Mouse (Mus musculus) G1E (cell line): ENCODE results near the gene Plin5.

Experiments
- CTCF ChIP-seq: IDR thresholded peaks from 2 replicates; pipeline ENCODE4 v1.5.1; 2012; ENCODE audit warnings: low read depth, low read length, inconsistent platforms, mixed read lengths
- GATA1 ChIP-seq: IDR thresholded peaks from 2 replicates; pipeline ENCODE4 v1.6.1; 2012; ENCODE audit warnings: borderline replicate concordance, low read length, inconsistent platforms, mixed read lengths
- GATA2 ChIP-seq: IDR thresholded peaks from 2 replicates; pipeline ENCODE4 v1.6.1; 2012; ENCODE audit warnings: low read depth, low read length, inconsistent platforms, borderline replicate concordance
- POLR2AphosphoS5 ChIP-seq: IDR thresholded peaks from 2 replicates; pipeline ENCODE4 v1.6.1; 2012; ENCODE audit warnings: low read depth, low read length, inconsistent platforms; ENCODE audit not compliant: insufficient replicate concordance
- TAL1 ChIP-seq: conservative IDR thresholded peaks from 2 replicates; pipeline ENCODE4 v1.6.1; 2012; ENCODE audit warnings: low read depth, low read length, inconsistent platforms, mixed read lengths

GRCm38 (mm10) chr17:56102158-56102557, 15.2 kb downstream of the Plin5 start:
- no peak for TF ChIP-seq CTCF
- TF ChIP-seq GATA1 = no peak
- no peak for TF ChIP-seq POLR2AphosphoS5
- no peak for TF ChIP-seq TAL1
- TF ChIP-seq GATA2 = no peak
